Mouse (Mus musculus) left cerebral cortex, adult 11 months (tissue): ENCODE data around the gene Hnf4a.
"Not testable (repeated sequence)": the region's sequence is repeated elsewhere in the genome, so short reads cannot be mapped to it uniquely, and the experiment has no call there.

ENCODE experiments used
- DNase-seq: peaks from one replicate; pipeline ENCODE4 v3.0.0; 2022; ENCODE audit warnings: low spot score

The Hnf4a gene

DNA sequence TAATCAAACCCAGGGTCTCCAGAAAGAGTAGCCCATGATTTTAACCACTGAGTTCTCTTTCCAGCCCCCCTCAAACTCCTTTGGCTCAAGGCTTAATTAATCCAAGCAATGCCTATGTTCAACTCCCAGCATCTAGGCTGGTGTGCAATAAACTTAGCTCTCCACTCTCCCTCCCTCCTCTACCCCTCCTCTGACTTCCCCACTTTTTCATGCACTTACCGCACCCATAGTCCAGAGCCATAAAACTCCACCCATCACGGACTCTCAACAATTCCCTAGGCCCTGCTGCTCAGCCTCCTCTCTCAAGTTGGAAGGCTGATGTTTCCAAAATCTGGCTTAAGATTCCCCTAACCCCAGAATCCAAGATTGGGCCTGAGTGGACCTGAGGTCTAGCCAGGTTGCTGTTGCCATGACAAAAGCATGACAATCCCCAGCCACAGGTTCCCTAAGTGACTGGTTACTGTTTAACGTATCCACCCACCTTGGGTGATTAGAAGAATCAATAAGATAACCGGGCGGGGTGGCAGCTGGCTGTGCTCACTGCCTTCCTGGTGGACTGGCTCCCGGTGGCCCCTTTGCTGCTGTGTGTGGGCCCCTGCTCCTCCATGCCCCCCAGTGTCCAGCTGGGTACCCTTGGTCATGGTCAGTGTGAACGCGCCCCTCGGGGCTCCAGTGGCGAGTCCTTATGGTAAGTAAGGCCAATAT is at the start of gene Hnf4a:
TSS of gene Hnf4a (plus strand) at position 509 of the 705 bp plus-strand sequence.
- no peak for DNase-seq

DNA sequence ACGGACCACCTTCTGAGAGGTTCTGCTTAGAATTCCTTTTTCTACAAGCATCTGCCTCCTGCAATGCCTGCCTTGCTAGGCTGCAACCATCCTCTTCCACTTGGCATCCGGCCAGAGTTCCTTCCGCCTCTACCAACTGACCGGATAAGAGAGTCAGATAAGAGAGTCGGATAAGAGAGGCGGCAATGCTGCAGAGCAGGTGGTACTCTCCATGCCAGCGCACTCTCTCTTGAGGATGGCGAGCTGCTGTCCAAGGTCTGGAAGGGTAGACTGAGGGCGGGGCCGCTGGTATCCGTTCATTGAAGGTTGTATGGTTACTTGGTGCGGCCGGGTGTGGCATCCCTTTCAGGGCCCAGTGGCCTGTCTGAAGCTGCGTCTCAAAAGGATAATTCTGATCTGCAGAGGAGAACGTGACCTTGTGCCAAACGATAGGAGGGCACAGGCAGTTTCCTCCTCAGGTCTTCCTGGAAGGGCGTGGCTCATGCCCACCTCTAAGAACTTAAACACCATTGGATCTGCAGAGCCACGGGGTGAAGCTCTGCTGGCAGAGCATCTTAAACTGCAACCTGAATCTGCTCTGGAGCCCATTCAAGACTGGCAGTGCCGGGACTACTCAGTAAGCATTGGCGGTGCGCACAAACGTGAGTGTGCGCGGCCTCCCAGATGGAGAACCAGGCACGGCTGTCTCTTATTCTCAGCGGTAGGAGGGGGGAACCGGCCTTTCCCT is 47.9 kb upstream of the Hnf4a start:
- DNase-seq, result no peak

- no peak for DNase-seq
These were observed 47.2 kb upstream of the Hnf4a start for GRCm38 (mm10) chr2:163459380-163459779.

- no peak for DNase-seq
These were observed 46.0 kb upstream of the Hnf4a start for GRCm38 (mm10) chr2:163460622-163461021.

DNA sequence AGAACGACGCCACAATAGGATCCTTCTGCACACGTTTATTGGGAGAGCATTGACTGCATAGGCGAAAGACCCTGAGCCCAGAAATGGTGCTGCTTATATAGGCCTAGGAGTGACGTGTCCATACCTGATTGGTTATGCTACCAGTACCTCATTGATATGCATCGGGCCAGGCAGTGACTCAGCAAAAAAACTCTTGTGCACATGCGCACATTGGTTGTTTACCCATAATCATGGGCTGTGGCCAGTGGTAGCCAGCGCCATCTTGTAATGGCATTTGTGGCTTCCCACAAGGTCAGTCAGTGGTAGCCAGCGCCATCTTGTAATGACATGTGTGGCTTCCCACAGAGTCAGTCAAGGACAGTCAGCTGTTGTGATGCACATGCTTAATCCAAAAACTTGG is 45.3 kb upstream of the Hnf4a start:
- DNase-seq, result not testable (repeated sequence)

DNA sequence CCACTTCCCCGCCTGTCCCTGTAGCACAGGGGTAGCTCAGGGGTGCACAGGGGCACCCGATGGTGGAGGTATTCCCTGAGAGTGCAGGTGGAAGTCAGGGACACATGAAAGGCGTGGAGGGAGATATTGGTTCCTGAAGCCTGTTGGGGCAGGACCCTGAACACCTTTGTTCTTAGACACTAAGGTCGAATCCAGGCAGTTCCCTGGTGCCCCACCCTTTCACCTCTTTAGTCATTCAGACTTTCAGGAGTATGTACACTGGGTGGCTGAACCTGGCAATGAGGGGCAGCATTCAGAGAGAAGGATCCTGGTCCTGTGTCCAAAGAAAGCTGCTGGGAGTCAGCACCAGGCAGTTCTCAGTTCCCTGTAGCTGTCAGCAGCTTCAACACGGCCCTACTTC is 44.2 kb upstream of the Hnf4a start:
- no peak for DNase-seq

- no peak for DNase-seq
These were observed 43.8 kb upstream of the Hnf4a start for GRCm38 (mm10) chr2:163462801-163463200.

GRCm38 (mm10) chr2:163463251-163463769 is 43.3 kb upstream of the Hnf4a start:
- DNase-seq, result no peak

DNA sequence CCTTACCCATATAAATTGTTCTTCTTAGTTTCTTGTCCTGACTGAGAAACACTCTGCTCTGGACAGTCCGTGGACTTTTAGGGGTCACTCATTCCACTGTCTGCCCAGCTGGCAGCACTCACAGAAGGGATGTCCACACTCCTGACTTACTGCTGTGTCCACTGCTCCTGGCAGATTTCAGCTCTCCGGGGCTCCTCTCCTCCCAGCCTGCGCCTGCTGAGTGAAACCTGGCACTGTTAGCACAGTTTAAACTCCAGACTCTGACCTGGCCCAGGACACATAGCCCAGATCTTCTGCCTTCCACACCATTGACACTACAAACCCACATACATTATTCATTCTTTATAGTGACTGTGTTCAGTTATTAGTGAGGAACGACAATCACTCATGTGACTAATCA is 42.6 kb upstream of the Hnf4a start:
- no peak for DNase-seq

DNA sequence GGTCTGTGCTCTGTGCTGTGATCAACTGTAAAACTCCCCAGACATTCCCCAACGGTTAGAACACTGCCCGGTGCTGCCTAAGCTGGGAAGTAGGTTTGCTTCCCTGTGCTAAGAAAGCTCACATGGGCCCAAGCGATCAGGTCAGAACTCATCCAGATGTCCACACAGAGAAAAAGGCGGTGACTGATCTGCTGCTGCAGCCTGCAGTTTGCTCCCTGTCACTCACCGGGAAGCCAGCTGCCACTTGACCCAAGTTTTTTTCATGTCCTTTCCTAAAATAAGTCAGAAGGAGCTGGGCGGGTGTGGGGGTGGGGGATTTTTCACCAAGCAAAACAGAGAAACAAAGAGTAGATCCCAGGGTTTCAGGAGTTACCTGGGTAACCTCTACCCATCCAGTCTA is 42.0 kb upstream of the Hnf4a start:
- DNase-seq, result no peak

GRCm38 (mm10) chr2:163466771-163467170 is 39.8 kb upstream of the Hnf4a start:
- DNase-seq, result no peak

DNA sequence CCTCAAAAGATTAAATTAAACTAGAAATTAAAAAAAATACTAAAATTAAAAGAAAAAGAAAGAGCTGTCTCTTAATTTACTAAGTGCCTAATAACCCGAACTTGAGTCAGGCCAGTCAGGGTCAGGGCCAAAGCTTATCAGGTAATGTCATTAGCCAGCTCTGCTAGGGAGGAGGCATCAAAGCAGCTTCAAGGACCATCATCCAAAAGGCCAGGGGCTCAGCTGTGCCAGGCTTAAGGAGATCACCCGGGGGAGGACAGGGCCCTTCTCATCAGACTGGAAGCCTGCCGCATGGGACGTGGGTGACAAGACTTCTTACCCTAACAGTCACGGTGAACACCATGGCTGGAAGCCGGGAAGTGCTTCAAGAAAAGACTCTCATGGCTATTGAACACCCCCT is 39.0 kb upstream of the Hnf4a start:
- no peak for DNase-seq

DNA sequence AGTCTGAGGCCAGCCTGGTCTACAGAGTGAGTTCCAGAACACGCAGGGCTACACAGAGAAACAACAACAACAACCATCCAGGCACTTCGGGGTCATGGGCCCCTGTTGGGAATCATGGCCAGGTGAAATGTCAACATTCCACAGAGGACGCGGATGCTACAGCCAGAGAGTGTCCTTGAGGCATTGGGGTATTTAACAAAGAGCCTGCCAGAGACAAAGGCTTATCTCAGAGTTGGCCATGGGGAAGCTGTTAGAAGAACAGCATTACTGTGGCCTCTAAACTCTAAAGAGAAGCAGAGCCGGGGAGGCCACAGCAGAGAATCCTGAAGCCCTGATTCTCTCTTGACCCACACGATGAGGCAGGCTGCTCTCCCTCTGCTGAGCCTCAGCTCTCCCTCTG is 37.7 kb upstream of the Hnf4a start:
- no peak for DNase-seq

DNA sequence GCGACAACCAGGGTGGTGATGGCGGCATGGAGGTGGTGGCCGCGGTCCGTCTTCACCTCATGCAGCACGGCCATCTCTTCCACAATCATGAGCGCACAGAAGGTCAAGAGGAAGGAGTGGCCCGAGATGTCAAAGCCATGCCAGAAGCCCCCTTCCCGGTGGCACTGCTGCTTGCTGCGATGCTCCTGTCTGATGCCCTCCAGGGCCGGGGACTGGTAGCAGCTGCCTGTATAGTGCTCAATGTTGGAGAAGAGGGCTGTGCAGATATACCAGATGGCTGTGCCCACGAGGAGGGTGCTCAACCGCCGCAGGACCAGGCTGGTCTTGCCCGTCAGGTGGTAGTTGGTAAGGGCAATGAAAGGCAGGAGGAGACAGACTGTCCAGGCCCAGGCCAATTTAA is 36.9 kb upstream of the Hnf4a start:
- no peak for DNase-seq

DNA sequence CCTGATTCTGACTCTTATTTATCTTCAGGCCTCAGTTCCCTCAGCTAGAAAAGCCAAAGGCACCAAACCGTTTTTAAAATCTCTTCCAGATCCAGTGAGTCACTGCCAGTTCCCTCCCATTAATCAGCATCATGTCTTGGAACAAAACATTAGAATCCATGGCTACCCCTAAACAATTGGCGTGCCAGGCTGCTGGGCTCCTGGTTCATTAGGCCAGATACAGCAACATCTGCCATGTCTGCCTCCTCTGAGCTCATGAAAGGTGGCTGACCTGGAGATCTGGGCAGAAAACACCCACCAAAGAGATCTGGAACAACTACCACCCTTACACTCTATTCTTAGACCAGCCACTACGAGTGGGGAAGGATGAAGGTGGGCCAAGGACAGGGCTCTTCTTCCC is 35.5 kb upstream of the Hnf4a start:
- DNase-seq, result no peak

DNA sequence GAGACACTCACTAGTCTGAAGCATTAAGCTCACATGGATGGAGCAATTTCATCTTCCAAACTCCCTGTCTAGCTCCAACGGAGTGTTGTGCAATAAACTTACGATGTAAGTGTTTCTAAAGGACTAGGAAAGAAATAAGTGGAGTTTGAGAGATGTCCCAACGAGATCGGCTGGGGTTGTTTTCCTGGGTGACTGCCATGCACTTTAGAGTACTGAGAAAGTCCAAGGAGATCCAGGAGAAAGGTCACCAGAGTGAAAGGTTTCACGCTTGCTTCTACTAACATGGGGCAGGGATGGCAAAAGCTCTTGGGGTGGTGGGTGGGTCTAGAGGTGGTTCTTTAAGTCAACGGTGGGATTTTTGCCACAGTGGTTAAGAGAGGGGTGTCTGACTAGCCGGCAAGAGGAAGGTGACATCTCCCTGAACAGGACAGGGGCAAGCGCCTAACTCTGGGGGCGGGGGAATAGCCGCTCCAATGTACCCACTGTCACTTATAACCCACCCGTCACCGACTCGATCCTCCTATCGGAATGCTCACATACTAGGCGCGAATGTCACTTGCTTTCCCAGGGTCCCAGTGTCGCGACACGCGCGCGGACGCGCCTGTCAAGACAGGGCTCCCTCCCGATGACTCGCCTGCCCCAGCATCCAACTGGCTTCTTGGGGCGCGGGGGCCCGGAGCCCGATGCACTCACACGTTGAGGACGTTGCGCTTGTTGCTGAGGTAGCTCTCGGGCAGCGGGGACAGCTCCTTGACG is 34.7 kb upstream of the Hnf4a start:
- DNase-seq, result no peak

- DNase-seq, result peak; percentile 94
These were observed 34.1 kb upstream of the Hnf4a start, which contains the start of gene Fitm2 for GRCm38 (mm10) chr2:163472466-163472851. Gene Fitm2 (minus strand): TSS chr2:163472629.

GRCm38 (mm10) chr2:163480191-163480825 is 26.3 kb upstream of the Hnf4a start:
- DNase-seq, result no peak

GRCm38 (mm10) chr2:163481539-163482029 is 25.0 kb upstream of the Hnf4a start:
- DNase-seq, result no peak

GRCm38 (mm10) chr2:163487360-163487759 is 19.2 kb upstream of the Hnf4a start:
- no peak for DNase-seq

DNA sequence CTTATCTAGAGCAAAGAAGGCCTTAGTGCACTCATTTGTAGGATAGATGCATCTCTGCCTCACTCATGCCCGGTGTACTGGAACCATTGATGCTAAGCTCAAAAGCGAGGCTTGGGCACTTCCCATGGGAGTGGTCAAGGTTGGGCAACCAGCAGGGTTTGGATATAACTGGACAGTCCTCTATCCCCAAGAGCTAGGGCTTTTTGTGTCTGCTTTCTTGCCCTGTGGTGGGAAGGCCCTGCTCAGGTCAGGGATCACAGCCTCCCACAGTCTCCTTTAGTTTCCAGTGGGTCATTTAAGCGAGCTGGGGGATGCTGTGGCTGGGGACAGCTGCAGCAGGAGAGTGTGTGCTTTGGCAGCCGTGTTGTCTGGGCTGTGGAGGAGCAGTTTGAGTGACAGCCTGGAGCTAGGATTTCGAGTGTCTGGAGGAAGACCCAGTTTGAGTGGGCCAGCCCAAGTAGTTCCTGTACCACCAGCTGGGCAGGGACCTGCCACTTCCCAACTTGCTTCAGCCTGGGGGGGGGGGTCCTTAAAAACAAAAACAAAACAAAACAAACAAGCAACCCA is 16.8 kb upstream of the Hnf4a start:
- no peak for DNase-seq

DNA sequence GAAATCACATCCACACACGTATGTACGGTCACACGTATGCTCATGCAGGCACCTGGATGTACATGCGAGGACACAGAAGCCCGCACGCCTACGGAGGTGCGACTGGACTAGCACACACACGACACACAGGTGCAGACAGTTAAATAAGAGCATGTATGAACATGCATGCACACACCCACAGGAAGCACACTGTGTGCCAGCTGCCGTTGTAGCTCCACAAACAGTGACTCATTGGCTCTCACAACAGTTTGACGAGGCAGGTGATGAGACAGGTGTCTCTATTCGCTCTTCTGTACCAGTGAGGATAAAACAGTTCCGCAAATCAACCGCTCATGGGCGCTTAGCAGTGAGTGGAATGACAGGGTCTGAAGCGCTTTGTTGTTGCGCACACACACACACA is 16.0 kb upstream of the Hnf4a start:
- no peak for DNase-seq
